Mouse (Mus musculus): Measurements from ENCODE around the gene Tspan3. TPM values are rescaled to one million over a fixed set of nuclear protein-coding genes. Genes with fewer than 3 reads are reported as not detected.

The Tspan3 gene
- total and polyA plus RNA-seq, 2 experiments: 4.7 to 7.3 TPM

DNA sequence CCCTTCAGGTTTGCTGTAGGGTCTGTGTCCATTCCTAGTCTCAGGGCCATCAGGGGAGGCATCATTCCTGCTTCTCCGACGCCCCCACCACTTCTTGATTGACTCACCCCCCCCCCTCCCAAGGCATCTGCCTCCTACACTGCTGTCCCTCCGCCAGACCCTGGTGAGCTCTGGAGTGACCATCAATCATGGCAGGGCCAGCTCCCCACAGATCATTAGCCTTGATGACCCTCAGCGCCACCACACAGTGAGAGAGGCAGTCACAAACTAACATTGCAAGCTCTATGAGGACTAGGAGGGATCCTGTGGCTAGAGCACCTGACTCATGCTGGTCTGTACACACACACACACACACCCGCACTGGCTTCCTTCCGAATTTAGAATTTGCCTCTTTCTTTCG lies 60.4 kb downstream of the Tspan3 start:
- Histone ChIP-seq H3K36me3 (ENCODE audit: control insufficient read depth, insufficient read depth, low read length) (no peaks in the 10 kb centered on the region), H3K27ac (replicated peaks; ENCODE audit: insufficient read depth, low read depth, low read length) (no peak overlapping the region), H3K4me1 (ENCODE audit: control insufficient read depth, insufficient read depth, low read length) (no peaks in the 10 kb centered on the region), H3K4me3 (ENCODE audit: insufficient read depth, low read depth, low read length) (no peak overlapping the region), H3K27me3 (ENCODE audit: control insufficient read depth, insufficient read depth, low read length) (no peaks in the 10 kb centered on the region), H3K79me2 (ENCODE audit: control insufficient read depth, insufficient read depth, low read length) (no peaks in the 10 kb centered on the region), H3K9ac (ENCODE audit: low read depth, low read length) (no peak overlapping the region)
- 75% methylated on average over 7 of the region's 7 CpGs for WGBS
- no peak for DNase-seq (ENCODE audit: extremely low read depth, low read depth, low spot score)
- TF ChIP-seq CTCF (IDR thresholded peaks at IDR 0.05; ENCODE audit: low read depth, low read length): no peak
- TF ChIP-seq POLR2A (IDR thresholded peaks at IDR 0.05; ENCODE audit: extremely low read depth, insufficient read depth, low read length): no peak

GRCm38 (mm10) chr9:56101022-56101421 lies 64.3 kb downstream of the Tspan3 start:
- H3K9ac ChIP-seq (ENCODE audit: low read depth, low read length): no peak overlapping the region
- no peaks in the 10 kb centered on the region for H3K4me1 ChIP-seq (ENCODE audit: control insufficient read depth, insufficient read depth, low read length)
- TF ChIP-seq CTCF (IDR thresholded peaks at IDR 0.05; ENCODE audit: low read depth, low read length): no peak
- TF ChIP-seq POLR2A (IDR thresholded peaks at IDR 0.05; ENCODE audit: extremely low read depth, insufficient read depth, low read length): no peak
- WGBS: 55% methylated on average over 4 of the region's 4 CpGs
- H3K79me2 ChIP-seq (ENCODE audit: control insufficient read depth, insufficient read depth, low read length): no peaks in the 10 kb centered on the region
- no peak overlapping the region for H3K4me3 ChIP-seq (ENCODE audit: insufficient read depth, low read depth, low read length)
- no peak for DNase-seq (ENCODE audit: extremely low read depth, low read depth, low spot score)
- no peaks in the 10 kb centered on the region for H3K36me3 ChIP-seq (ENCODE audit: control insufficient read depth, insufficient read depth, low read length)
- H3K27me3 ChIP-seq (ENCODE audit: control insufficient read depth, insufficient read depth, low read length): no peaks in the 10 kb centered on the region
- no peak overlapping the region for H3K27ac ChIP-seq (replicated peaks; ENCODE audit: insufficient read depth, low read depth, low read length)

DNA sequence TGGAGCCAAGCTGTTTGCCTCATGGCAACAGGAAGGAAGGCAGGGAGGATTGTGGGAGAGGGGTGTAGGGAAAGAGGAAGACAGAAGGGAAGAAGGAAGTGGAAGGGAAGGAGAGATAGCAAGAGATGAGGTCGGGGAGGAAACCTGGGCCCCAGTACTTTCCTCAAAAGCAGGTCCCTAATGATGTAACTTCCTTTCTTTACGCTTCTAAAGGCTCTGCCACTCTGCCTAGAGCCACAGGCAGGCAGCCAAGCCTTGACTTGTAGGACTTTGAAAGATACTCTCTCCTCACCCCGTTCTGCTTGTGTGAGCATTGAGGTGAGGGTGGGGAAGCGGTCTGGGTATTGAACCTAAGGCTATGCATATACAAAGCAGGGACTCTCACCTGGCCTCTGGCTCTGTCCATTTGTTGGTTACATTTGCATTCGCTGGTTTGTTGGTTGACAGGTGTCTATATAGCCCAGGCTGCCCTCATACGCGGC lies 65.2 kb downstream of the Tspan3 start:
- DNase-seq (ENCODE audit: extremely low read depth, low read depth, low spot score): no peak
- Histone ChIP-seq H3K79me2 (ENCODE audit: control insufficient read depth, insufficient read depth, low read length) (no peaks in the 10 kb centered on the region), H3K9ac (ENCODE audit: low read depth, low read length) (no peak overlapping the region), H3K27ac (replicated peaks; ENCODE audit: insufficient read depth, low read depth, low read length) (no peak overlapping the region), H3K27me3 (ENCODE audit: control insufficient read depth, insufficient read depth, low read length) (no peaks in the 10 kb centered on the region), H3K4me1 (ENCODE audit: control insufficient read depth, insufficient read depth, low read length) (no peaks in the 10 kb centered on the region), H3K4me3 (ENCODE audit: insufficient read depth, low read depth, low read length) (no peak overlapping the region), H3K36me3 (ENCODE audit: control insufficient read depth, insufficient read depth, low read length) (no peaks in the 10 kb centered on the region)
- no peak for TF ChIP-seq POLR2A (IDR thresholded peaks at IDR 0.05; ENCODE audit: extremely low read depth, insufficient read depth, low read length)
- no peak for TF ChIP-seq CTCF (IDR thresholded peaks at IDR 0.05; ENCODE audit: low read depth, low read length)
- WGBS: 84% methylated on average over 7 of the region's 7 CpGs

- Histone ChIP-seq H3K4me3 (ENCODE audit: insufficient read depth, low read depth, low read length) (no peak overlapping the region), H3K27me3 (ENCODE audit: control insufficient read depth, insufficient read depth, low read length) (no peaks in the 10 kb centered on the region), H3K9ac (ENCODE audit: low read depth, low read length) (no peak overlapping the region), H3K4me1 (ENCODE audit: control insufficient read depth, insufficient read depth, low read length) (no peaks in the 10 kb centered on the region), H3K27ac (replicated peaks; ENCODE audit: insufficient read depth, low read depth, low read length) (no peak overlapping the region), H3K79me2 (ENCODE audit: control insufficient read depth, insufficient read depth, low read length) (no peaks in the 10 kb centered on the region), H3K36me3 (ENCODE audit: control insufficient read depth, insufficient read depth, low read length) (no peaks in the 10 kb centered on the region)
- 72% methylated on average over 4 of the region's 4 CpGs for WGBS
- peak; percentile 9 for DNase-seq (ENCODE audit: extremely low read depth, low read depth, low spot score)
- TF ChIP-seq CTCF (IDR thresholded peaks at IDR 0.05; ENCODE audit: low read depth, low read length): no peak
- no peak for TF ChIP-seq POLR2A (IDR thresholded peaks at IDR 0.05; ENCODE audit: extremely low read depth, insufficient read depth, low read length)
Observed at GRCm38 (mm10) chr9:56097584-56098298, 67.5 kb downstream of the Tspan3 start.

DNA sequence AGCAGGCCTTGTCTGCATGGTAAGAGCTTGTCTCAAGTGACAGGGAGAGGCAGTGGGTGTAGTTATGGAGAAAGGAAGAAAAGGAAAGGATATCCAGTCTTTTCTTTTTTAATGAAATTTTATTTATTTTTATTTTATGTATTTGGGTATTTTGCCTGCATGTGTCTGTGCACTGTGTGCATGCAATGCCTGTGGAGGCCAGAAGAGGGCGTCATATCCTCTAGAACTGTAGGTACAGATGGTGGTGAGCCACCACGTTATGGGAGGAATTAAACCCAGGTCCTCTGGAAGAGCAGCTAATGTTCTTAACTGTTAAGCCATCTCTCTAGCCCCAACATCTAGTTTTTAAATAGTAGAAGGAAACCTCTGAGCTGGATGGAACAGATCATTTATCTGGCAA lies 73.2 kb downstream of the Tspan3 start:
- WGBS: 50% methylated on average over 2 of the region's 2 CpGs
- no peak for DNase-seq (ENCODE audit: extremely low read depth, low read depth, low spot score)
- H3K4me3 ChIP-seq (ENCODE audit: insufficient read depth, low read depth, low read length): no peak overlapping the region
- H3K36me3 ChIP-seq (ENCODE audit: control insufficient read depth, insufficient read depth, low read length): no peaks in the 10 kb centered on the region
- no peak overlapping the region for H3K27ac ChIP-seq (replicated peaks; ENCODE audit: insufficient read depth, low read depth, low read length)
- no peaks in the 10 kb centered on the region for H3K79me2 ChIP-seq (ENCODE audit: control insufficient read depth, insufficient read depth, low read length)
- H3K27me3 ChIP-seq (ENCODE audit: control insufficient read depth, insufficient read depth, low read length): no peaks in the 10 kb centered on the region
- TF ChIP-seq POLR2A (IDR thresholded peaks at IDR 0.05; ENCODE audit: extremely low read depth, insufficient read depth, low read length): no peak
- TF ChIP-seq CTCF (IDR thresholded peaks at IDR 0.05; ENCODE audit: low read depth, low read length): no peak
- no peak overlapping the region for H3K9ac ChIP-seq (ENCODE audit: low read depth, low read length)
- H3K4me1 ChIP-seq (ENCODE audit: control insufficient read depth, insufficient read depth, low read length): no peaks in the 10 kb centered on the region

DNA sequence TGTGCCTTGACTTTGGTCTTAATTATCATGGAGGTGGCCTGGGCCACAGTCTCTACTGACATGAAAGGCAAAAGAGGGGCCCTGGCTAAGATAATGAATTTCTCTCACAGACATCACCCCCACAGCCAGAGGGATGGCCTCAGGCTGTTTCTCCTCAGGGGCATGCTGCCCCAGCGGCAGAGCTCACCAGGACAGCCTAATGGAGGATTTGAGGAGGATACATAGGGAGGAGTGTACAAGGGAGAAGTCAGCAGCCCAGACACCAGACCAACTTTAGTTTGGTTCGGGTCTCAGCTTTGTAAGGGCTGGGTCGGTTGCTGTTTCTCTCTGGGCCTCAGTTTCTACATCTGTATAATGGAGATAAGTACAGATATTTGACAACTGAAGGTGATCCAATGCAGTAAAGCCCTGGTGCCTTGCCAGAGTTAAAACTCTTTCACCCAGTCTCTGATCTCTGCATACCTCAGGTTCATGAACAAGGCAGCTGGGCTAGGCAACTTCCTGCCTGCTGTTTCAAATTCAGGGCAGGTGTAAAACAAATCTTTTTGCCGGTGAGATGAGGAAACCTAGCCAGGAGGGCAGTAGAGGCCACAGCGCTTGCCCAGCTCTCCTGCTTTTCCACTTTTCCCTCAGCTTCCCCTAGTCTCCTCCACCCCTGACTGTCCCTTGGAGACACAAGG lies 74.6 kb downstream of the Tspan3 start:
- no peak overlapping the region for H3K9ac ChIP-seq (ENCODE audit: low read depth, low read length)
- 0 out of 2 replicates have a peak overlapping the region, but pooled peaks have one; percentile 29 for H3K4me3 ChIP-seq (ENCODE audit: insufficient read depth, low read depth, low read length)
- H3K36me3 ChIP-seq (ENCODE audit: control insufficient read depth, insufficient read depth, low read length): no peaks in the 10 kb centered on the region
- H3K4me1 ChIP-seq (ENCODE audit: control insufficient read depth, insufficient read depth, low read length): no peaks in the 10 kb centered on the region
- TF ChIP-seq POLR2A (IDR thresholded peaks at IDR 0.05; ENCODE audit: extremely low read depth, insufficient read depth, low read length) (no peak), CTCF (IDR thresholded peaks at IDR 0.05; ENCODE audit: low read depth, low read length) (no peak)
- 84% methylated on average over 5 of the region's 5 CpGs for WGBS
- no peaks in the 10 kb centered on the region for H3K79me2 ChIP-seq (ENCODE audit: control insufficient read depth, insufficient read depth, low read length)
- no peak overlapping the region for H3K27ac ChIP-seq (replicated peaks; ENCODE audit: insufficient read depth, low read depth, low read length)
- H3K27me3 ChIP-seq (ENCODE audit: control insufficient read depth, insufficient read depth, low read length): no peaks in the 10 kb centered on the region
- no peak for DNase-seq (ENCODE audit: extremely low read depth, low read depth, low spot score)

All from liver, adult 2 months (tissue).